8 mouse cellular contexts compared by ENCODE assay signal in genomic region chr9:107626844-107627277, GRCm38 (mm10). TPM values are rescaled to one million over a fixed set of nuclear protein-coding genes. Genes with fewer than 3 reads are reported as not detected.
DNase-seq lines count a peak whose midpoint lies in the region; ATAC-seq lines count a peak whose summit lies in the region.

No protein-coding gene starts in this region.

- H3K4me1 ChIP-seq in hindbrain, embryonic 12.5 days: peaks cover 74% of the 10 kb centered on the region

- no peaks in the 10 kb centered on the region for H3K9me3 ChIP-seq in hindbrain, embryonic 12.5 days (replicated peaks)

- H3K27ac ChIP-seq in hindbrain, embryonic 12.5 days: peak overlapping the region; percentile 97

- peaks cover 32% of the 10 kb centered on the region for H3K36me3 ChIP-seq in hindbrain, embryonic 12.5 days

- H3K4me2 ChIP-seq in hindbrain, embryonic 12.5 days (replicated peaks): peak overlapping the region; percentile 99

- peak; percentile 72 for ATAC-seq in hindbrain, embryonic 12.5 days (ENCODE audit: low FRiP score)

- no peaks in the 10 kb centered on the region for H3K27me3 ChIP-seq in hindbrain, embryonic 12.5 days

- H3K9ac ChIP-seq in hindbrain, embryonic 12.5 days: peak overlapping the region; percentile 68

- peak overlapping the region; percentile 3; the same call in 1 of the 2 replicates for H3K4me3 ChIP-seq in hindbrain, embryonic 12.5 days

- WGBS in hindbrain, embryonic 12.5 days: 0% methylated on average over 2 of the region's 2 CpGs

- peak; percentile 94 for DNase-seq in WW6 (ENCODE audit: low read depth, low spot score)
- DNase-seq in cerebellum, adult 9-11 months: peak; percentile 81
- DNase-seq in frontal cortex, postnatal 10 days (ENCODE audit: low spot score in 2 of 2): peak; percentile 83 to 86
- peak; percentile 69 to 79 for DNase-seq in left cerebral cortex, adult 18-20 months (ENCODE audit: low spot score in 2 of 2)
- peak; percentile 91 to 92 for DNase-seq in lung, postnatal 4 days
- peak; percentile 77 for DNase-seq in right cerebral cortex, adult 18-20 months
- DNase-seq in c-Kit-positive CD71-positive TER-119-positive erythroid progenitor cells, embryonic 14.5 days (ENCODE audit: low spot score): no peak

RNA-seq across cellular contexts. Expression of gene Gnai2, which starts 8.3 kb away (rescaled TPM):
- polyA plus RNA-seq in hindbrain, embryonic 12.5 days (2016; fragmentation: Nextera tagmentation; extraction: Ambion mirVana): 516 and 531 TPM in 2 replicates
- total RNA-seq in left cerebral cortex, adult 18-20 months (2021): 100 to 1,000 TPM; 222 to 239 TPM

RNA-seq across cellular contexts. Expression of gene Sema3b, which starts 17.8 kb away (rescaled TPM):
- 5.1 TPM in 2 replicates for polyA plus RNA-seq in hindbrain, embryonic 12.5 days (2016; fragmentation: Nextera tagmentation; extraction: Ambion mirVana)
- total RNA-seq in left cerebral cortex, adult 18-20 months (2021): 1 to 10 TPM; 3.5 to 4.5 TPM

RNA-seq across cellular contexts. Expression of gene Ifrd2, which starts 39.4 kb away (rescaled TPM):
- 19.5 and 21.9 TPM in 2 replicates for polyA plus RNA-seq in hindbrain, embryonic 12.5 days (2016; fragmentation: Nextera tagmentation; extraction: Ambion mirVana)
- total RNA-seq in left cerebral cortex, adult 18-20 months (2021): 10 to 100 TPM; 11.3 to 11.9 TPM

RNA-seq across cellular contexts. Expression of gene Slc38a3, which starts 42.5 kb away (rescaled TPM):
- 12.5 and 12.9 TPM in 2 replicates for polyA plus RNA-seq in hindbrain, embryonic 12.5 days (2016; fragmentation: Nextera tagmentation; extraction: Ambion mirVana)
- total RNA-seq in left cerebral cortex, adult 18-20 months (2021): 10 to 100 TPM; 66.6 to 84.4 TPM

RNA-seq across cellular contexts. Expression of gene Hyal3, which starts 46.2 kb away (rescaled TPM):
- 1.2 and 1.4 TPM in 2 replicates for polyA plus RNA-seq in hindbrain, embryonic 12.5 days (2016; fragmentation: Nextera tagmentation; extraction: Ambion mirVana)
- 1 to 10 TPM; 1.6 TPM for total RNA-seq in left cerebral cortex, adult 18-20 months (2021)
